Mouse (Mus musculus): Measurements from ENCODE around the gene Dthd1. TPM values are rescaled to one million over a fixed set of nuclear protein-coding genes. Genes with fewer than 3 reads are reported as not detected.

Gene Dthd1
- polyA plus RNA-seq, 1 experiment: 0.29 TPM

DNA sequence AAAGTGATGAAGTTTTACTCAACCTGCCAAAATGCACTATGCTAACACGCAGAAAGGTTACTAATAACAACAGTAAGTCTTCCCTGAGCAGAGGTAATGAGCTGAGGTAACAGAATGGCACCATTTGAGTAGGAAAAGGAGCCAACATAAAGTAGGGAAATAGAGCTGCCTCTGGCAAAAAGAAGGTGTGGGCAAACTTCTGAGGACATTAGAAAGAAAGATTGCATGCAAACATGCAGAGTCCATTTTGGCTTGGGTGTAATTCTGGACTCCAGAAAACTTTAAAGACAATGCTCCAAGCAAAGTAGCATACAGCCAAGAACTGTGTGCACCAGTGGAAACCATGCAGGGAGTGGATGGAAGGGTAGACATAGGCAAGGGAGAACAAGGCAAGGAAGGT, 65.9 kb downstream of the Dthd1 start:
- Histone ChIP-seq H3K36me3 (ENCODE audit: control insufficient read depth, insufficient read depth) (no peaks in the 10 kb centered on the region), H3K4me3 (no peak overlapping the region), H3ac (ENCODE audit: control insufficient read depth, insufficient read length) (no peak overlapping the region), H3K27me3 (ENCODE audit: control insufficient read depth, insufficient read depth, insufficient read length) (no peaks in the 10 kb centered on the region), H3K4me2 (ENCODE audit: low read depth) (no peak overlapping the region), H3K79me2 (ENCODE audit: control insufficient read depth, insufficient read depth) (no peaks in the 10 kb centered on the region)
- TF ChIP-seq SRF (IDR thresholded peaks at IDR 0.05; ENCODE audit: control insufficient read depth, insufficient read length, low read depth): no peak
- TF ChIP-seq CEBPB (IDR thresholded peaks at IDR 0.05; ENCODE audit: insufficient read depth, poor library complexity, severe bottlenecking): no peak
- TF ChIP-seq E2F4 (IDR thresholded peaks at IDR 0.05; ENCODE audit: insufficient read depth): no peak
- TF ChIP-seq TCF12 (IDR thresholded peaks at IDR 0.05; ENCODE audit: insufficient read depth, poor library complexity, severe bottlenecking): no peak
- TF ChIP-seq MYOG (IDR thresholded peaks at IDR 0.05; ENCODE audit: control insufficient read depth in 1 of 3, insufficient read depth in 1 of 3, insufficient read length in 2 of 3, low read depth in 2 of 3): no peak
- TF ChIP-seq POLR2A (IDR thresholded peaks at IDR 0.05; ENCODE audit: insufficient read length, low read depth): no peak
- no peak for TF ChIP-seq REST (IDR thresholded peaks at IDR 0.05; ENCODE audit: insufficient read depth, insufficient read length)
- no peak for TF ChIP-seq POLR2AphosphoS2 (IDR thresholded peaks at IDR 0.05; ENCODE audit: insufficient read length, low read depth)
- no peak for TF ChIP-seq TCF3 (IDR thresholded peaks at IDR 0.05; ENCODE audit: insufficient read length, low read depth)
- TF ChIP-seq MYOD1 (IDR thresholded peaks at IDR 0.05; ENCODE audit: control insufficient read depth in 1 of 3, insufficient read length in 2 of 3, low read depth in 2 of 3): no peak
- no peak for TF ChIP-seq USF1 (IDR thresholded peaks at IDR 0.05; ENCODE audit: low read depth)

DNA sequence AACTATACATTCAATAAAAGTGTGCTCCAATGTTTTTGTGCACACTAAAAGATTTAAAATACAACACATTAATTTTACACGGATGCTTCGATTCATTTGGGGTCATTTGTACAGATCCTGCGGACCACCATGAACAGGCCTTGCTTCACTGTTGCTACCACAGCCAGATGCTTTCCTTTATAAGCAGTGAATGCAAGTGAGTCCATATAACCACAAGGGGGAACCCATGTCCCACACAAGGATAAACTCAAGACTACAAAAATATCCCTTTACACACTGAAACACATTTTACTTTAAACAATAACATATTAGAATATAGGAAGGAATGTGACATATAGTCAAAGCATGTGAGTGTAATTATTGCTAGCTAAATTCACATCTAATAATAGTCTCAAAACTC, 81.7 kb downstream of the Dthd1 start:
- Histone ChIP-seq H3K4me2 (ENCODE audit: low read depth) (no peak overlapping the region), H3K27me3 (ENCODE audit: control insufficient read depth, insufficient read depth, insufficient read length) (no peaks in the 10 kb centered on the region), H3ac (ENCODE audit: control insufficient read depth, insufficient read length) (no peak overlapping the region), H3K79me2 (ENCODE audit: control insufficient read depth, insufficient read depth) (no peaks in the 10 kb centered on the region), H3K36me3 (ENCODE audit: control insufficient read depth, insufficient read depth) (no peaks in the 10 kb centered on the region), H3K4me3 (no peak overlapping the region)
- TF ChIP-seq CEBPB (IDR thresholded peaks at IDR 0.05; ENCODE audit: insufficient read depth, poor library complexity, severe bottlenecking): no peak
- TF ChIP-seq MYOG (IDR thresholded peaks at IDR 0.05; ENCODE audit: control insufficient read depth in 1 of 3, insufficient read depth in 1 of 3, insufficient read length in 2 of 3, low read depth in 2 of 3): no peak
- no peak for TF ChIP-seq POLR2A (IDR thresholded peaks at IDR 0.05; ENCODE audit: insufficient read length, low read depth)
- no peak for TF ChIP-seq TCF12 (IDR thresholded peaks at IDR 0.05; ENCODE audit: insufficient read depth, poor library complexity, severe bottlenecking)
- TF ChIP-seq MAX (IDR thresholded peaks at IDR 0.05; ENCODE audit: low read depth): no peak
- no peak for TF ChIP-seq TCF3 (IDR thresholded peaks at IDR 0.05; ENCODE audit: insufficient read length, low read depth)
- no peak for TF ChIP-seq REST (IDR thresholded peaks at IDR 0.05; ENCODE audit: insufficient read depth, insufficient read length)
- TF ChIP-seq MYOD1 (IDR thresholded peaks at IDR 0.05; ENCODE audit: control insufficient read depth in 1 of 3, insufficient read length in 2 of 3, low read depth in 2 of 3): no peak
- no peak for TF ChIP-seq E2F4 (IDR thresholded peaks at IDR 0.05; ENCODE audit: insufficient read depth)
- TF ChIP-seq SRF (IDR thresholded peaks at IDR 0.05; ENCODE audit: control insufficient read depth, insufficient read length, low read depth): no peak
- TF ChIP-seq POLR2AphosphoS2 (IDR thresholded peaks at IDR 0.05; ENCODE audit: insufficient read length, low read depth): no peak
- no peak for TF ChIP-seq USF1 (IDR thresholded peaks at IDR 0.05; ENCODE audit: low read depth)

DNA sequence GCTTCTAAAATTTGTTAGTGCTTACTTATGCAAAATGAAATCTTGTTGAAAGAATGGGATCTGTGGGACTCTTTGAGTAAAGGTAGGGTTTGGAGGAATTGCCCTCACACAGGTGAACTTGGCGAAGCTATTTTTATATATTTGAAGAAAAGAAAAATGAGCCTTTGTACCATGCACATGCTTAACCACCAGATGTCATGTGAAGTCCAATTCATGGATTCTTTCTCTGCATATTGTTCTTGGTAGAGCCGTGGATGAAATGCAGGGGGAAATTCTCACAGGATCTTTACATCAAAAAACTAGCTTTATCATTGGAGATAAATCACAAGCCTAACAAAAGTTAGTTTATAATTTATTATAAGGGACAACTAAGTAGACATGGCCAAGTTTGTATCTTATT, 93.3 kb downstream of the Dthd1 start:
- Histone ChIP-seq H3K79me2 (ENCODE audit: control insufficient read depth, insufficient read depth) (no peaks in the 10 kb centered on the region), H3K27me3 (ENCODE audit: control insufficient read depth, insufficient read depth, insufficient read length) (no peaks in the 10 kb centered on the region), H3K4me3 (no peak overlapping the region), H3K36me3 (ENCODE audit: control insufficient read depth, insufficient read depth) (no peaks in the 10 kb centered on the region), H3ac (ENCODE audit: control insufficient read depth, insufficient read length) (no peak overlapping the region), H3K4me2 (ENCODE audit: low read depth) (no peak overlapping the region)
- TF ChIP-seq POLR2AphosphoS2 (IDR thresholded peaks at IDR 0.05; ENCODE audit: insufficient read length, low read depth) (no peak), POLR2A (IDR thresholded peaks at IDR 0.05; ENCODE audit: insufficient read length, low read depth) (no peak), SRF (IDR thresholded peaks at IDR 0.05; ENCODE audit: control insufficient read depth, insufficient read length, low read depth) (no peak), MAX (IDR thresholded peaks at IDR 0.05; ENCODE audit: low read depth) (no peak), MYOD1 (IDR thresholded peaks at IDR 0.05; ENCODE audit: control insufficient read depth in 1 of 3, insufficient read length in 2 of 3, low read depth in 2 of 3) (no peak), MYOG (IDR thresholded peaks at IDR 0.05; ENCODE audit: control insufficient read depth in 1 of 3, insufficient read depth in 1 of 3, insufficient read length in 2 of 3, low read depth in 2 of 3) (no peak), E2F4 (IDR thresholded peaks at IDR 0.05; ENCODE audit: insufficient read depth) (no peak), TCF12 (IDR thresholded peaks at IDR 0.05; ENCODE audit: insufficient read depth, poor library complexity, severe bottlenecking) (no peak)

DNA sequence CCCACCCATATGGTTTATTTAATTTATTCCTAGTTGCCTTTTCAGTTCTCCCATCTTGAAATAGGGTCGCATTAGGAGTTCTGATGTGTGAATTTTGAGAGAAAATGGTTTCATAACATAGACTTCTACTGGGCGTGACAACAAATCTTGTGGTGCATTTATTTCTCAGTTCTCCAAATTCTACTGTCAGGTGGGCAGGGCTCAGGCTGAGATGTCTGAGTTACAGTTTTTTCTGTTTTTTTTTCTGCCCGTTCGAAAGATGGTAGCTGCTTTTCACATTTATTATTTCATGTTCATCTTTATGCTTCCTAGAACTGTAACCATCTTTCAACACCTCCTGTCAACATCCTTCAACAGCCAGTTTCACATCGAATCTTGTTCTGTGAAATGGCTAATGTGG, 95.5 kb downstream of the Dthd1 start:
- no peak overlapping the region for H3K4me3 ChIP-seq
- H3ac ChIP-seq (ENCODE audit: control insufficient read depth, insufficient read length): no peak overlapping the region
- no peaks in the 10 kb centered on the region for H3K36me3 ChIP-seq (ENCODE audit: control insufficient read depth, insufficient read depth)
- no peaks in the 10 kb centered on the region for H3K27me3 ChIP-seq (ENCODE audit: control insufficient read depth, insufficient read depth, insufficient read length)
- H3K79me2 ChIP-seq (ENCODE audit: control insufficient read depth, insufficient read depth): no peaks in the 10 kb centered on the region
- TF ChIP-seq REST (IDR thresholded peaks at IDR 0.05; ENCODE audit: insufficient read depth, insufficient read length) (no peak), CEBPB (IDR thresholded peaks at IDR 0.05; ENCODE audit: insufficient read depth, poor library complexity, severe bottlenecking) (no peak), POLR2A (IDR thresholded peaks at IDR 0.05; ENCODE audit: insufficient read length, low read depth) (no peak), TCF12 (IDR thresholded peaks at IDR 0.05; ENCODE audit: insufficient read depth, poor library complexity, severe bottlenecking) (no peak), POLR2AphosphoS2 (IDR thresholded peaks at IDR 0.05; ENCODE audit: insufficient read length, low read depth) (no peak), MAX (IDR thresholded peaks at IDR 0.05; ENCODE audit: low read depth) (no peak)
- H3K4me2 ChIP-seq (ENCODE audit: low read depth): no peak overlapping the region

DNA sequence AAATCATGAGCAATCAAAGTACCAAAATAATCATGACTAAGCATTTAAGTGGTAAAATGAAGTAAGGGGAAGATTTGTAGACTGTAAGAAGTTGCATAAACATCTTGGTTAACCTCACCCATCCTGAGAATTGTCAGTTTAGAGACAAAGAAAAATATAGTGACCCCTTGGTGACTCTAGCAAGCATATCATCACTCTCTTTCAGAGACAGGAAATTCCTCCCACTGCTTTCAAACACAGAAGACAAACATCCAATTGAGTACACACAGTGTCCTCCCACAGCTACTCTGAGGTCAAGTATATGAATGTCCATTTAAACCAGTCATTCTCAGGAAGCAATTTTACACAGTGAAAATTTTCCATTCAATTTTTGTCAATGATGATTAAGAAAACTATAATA, 111.0 kb downstream of the Dthd1 start:
- no peak for TF ChIP-seq USF1 (IDR thresholded peaks at IDR 0.05; ENCODE audit: low read depth)
- TF ChIP-seq MYOG (IDR thresholded peaks at IDR 0.05; ENCODE audit: control insufficient read depth in 1 of 3, insufficient read depth in 1 of 3, insufficient read length in 2 of 3, low read depth in 2 of 3): no peak
- TF ChIP-seq SRF (IDR thresholded peaks at IDR 0.05; ENCODE audit: control insufficient read depth, insufficient read length, low read depth): no peak
- H3K4me3 ChIP-seq: no peak overlapping the region
- no peak overlapping the region for H3ac ChIP-seq (ENCODE audit: control insufficient read depth, insufficient read length)
- H3K79me2 ChIP-seq (ENCODE audit: control insufficient read depth, insufficient read depth): no peaks in the 10 kb centered on the region
- H3K4me2 ChIP-seq (ENCODE audit: low read depth): no peak overlapping the region
- no peaks in the 10 kb centered on the region for H3K27me3 ChIP-seq (ENCODE audit: control insufficient read depth, insufficient read depth, insufficient read length)
- H3K36me3 ChIP-seq (ENCODE audit: control insufficient read depth, insufficient read depth): no peaks in the 10 kb centered on the region

Other genes starting within 250 kb of the Dthd1 start
- gene Arap2, start 47.7 kb upstream of the Dthd1 start, polyA plus RNA-seq (2012; fragmentation: generic; extraction: Trizol): 1.2 TPM